In genomic region chr4:118261771-118262473, GRCm38 (mm10) we compare ENCODE assay signal across 10 mouse cellular contexts. TPM values are rescaled to one million over a fixed set of nuclear protein-coding genes. Genes with fewer than 3 reads are reported as not detected.
DNase-seq lines count a peak whose midpoint lies in the region; ATAC-seq and TF ChIP-seq lines count a peak whose summit lies in the region.
"Had no signal": no experiment of that assay in that cellular context is flagged by ENCODE, and none has a peak within 500 bp of the region (broad histone marks: within the 10 kb centered on the region; RNA-seq: fewer than 3 reads in every experiment).

No protein-coding gene starts in this region.

- no peaks in the 10 kb centered on the region for H3K9me3 ChIP-seq in lung, embryonic 14.5 days (ENCODE audit: low read depth, low read length)
- no peaks in the 10 kb centered on the region for H3K9me3 ChIP-seq in forebrain, embryonic 14.5 days (replicated peaks; ENCODE audit: control insufficient read depth, low read length)
- no peaks in the 10 kb centered on the region for H3K9me3 ChIP-seq in midbrain, embryonic 10.5 days (replicated peaks)
- H3K9me3 ChIP-seq: G1E had no signal

- DNase-seq in lung, embryonic 14.5 days: peak; percentile 40
- no peak for DNase-seq in lung, postnatal 25 days (ENCODE audit: low spot score)
- peak; percentile 73 for DNase-seq in forebrain, embryonic 14.5 days (ENCODE audit: low spot score)
- DNase-seq in midbrain, embryonic 10.5 days (ENCODE audit: low spot score): peak; percentile 39
- peak; percentile 43 for DNase-seq in thymus, postnatal 25 days
- DNase-seq in kidney, adult 18-20 months: no peak
- DNase-seq in cerebellum, postnatal 25 days: no peak
- DNase-seq: gastrocnemius, postnatal 36 days had no signal

- H3K4me1 ChIP-seq in lung, embryonic 14.5 days (ENCODE audit: insufficient read depth): peaks cover 9% of the 10 kb centered on the region; the same call in 1 of the 2 replicates
- H3K4me1 ChIP-seq in forebrain, embryonic 14.5 days (ENCODE audit: control insufficient read depth, insufficient read depth, low read length): peaks cover 53% of the 10 kb centered on the region
- peaks cover 73% of the 10 kb centered on the region for H3K4me1 ChIP-seq in midbrain, embryonic 10.5 days

- TF ChIP-seq CTCF in lung, embryonic 14.5 days (IDR thresholded peaks at IDR 0.05; ENCODE audit: low read depth): no peak

- peak overlapping the region; percentile 79 for H3K27ac ChIP-seq in lung, embryonic 14.5 days (ENCODE audit: low read depth)
- H3K27ac ChIP-seq in forebrain, embryonic 14.5 days (ENCODE audit: low read depth, low read length): peak overlapping the region; percentile 78
- peak overlapping the region; percentile 87 for H3K27ac ChIP-seq in midbrain, embryonic 10.5 days (replicated peaks)

- WGBS in lung, embryonic 14.5 days: 45% methylated on average over 13 of the region's 13 CpGs
- 33% methylated on average over 13 of the region's 13 CpGs for WGBS in forebrain, embryonic 14.5 days
- WGBS in midbrain, embryonic 10.5 days: 49% methylated on average over 13 of the region's 13 CpGs

- no peak overlapping the region for H3K9ac ChIP-seq in lung, embryonic 14.5 days
- H3K9ac ChIP-seq in forebrain, embryonic 14.5 days (ENCODE audit: low read length): no peak overlapping the region; the same call in 1 of the 2 replicates

- H3K4me2 ChIP-seq in lung, embryonic 14.5 days: peak overlapping the region; percentile 87
- peak overlapping the region; percentile 73; the same call in 1 of the 2 replicates for H3K4me2 ChIP-seq in forebrain, embryonic 14.5 days (ENCODE audit: low read length)

- ATAC-seq in lung, embryonic 14.5 days (ENCODE audit: insufficient read depth): peak; percentile 37; the same call in 1 of the 2 replicates
- ATAC-seq in forebrain, embryonic 14.5 days: peak; percentile 56
- no peak for ATAC-seq in cerebellum, adult (ENCODE audit: insufficient number of reproducible peaks, low FRiP score, low TSS enrichment)

- peaks cover 42% of the 10 kb centered on the region for H3K36me3 ChIP-seq in lung, embryonic 14.5 days (ENCODE audit: insufficient read depth)
- peaks cover 16% of the 10 kb centered on the region for H3K36me3 ChIP-seq in forebrain, embryonic 14.5 days (ENCODE audit: control insufficient read depth, insufficient read depth, low read length)
- peaks cover 82% of the 10 kb centered on the region for H3K36me3 ChIP-seq in midbrain, embryonic 10.5 days
- H3K36me3 ChIP-seq: G1E had no signal

- no peaks in the 10 kb centered on the region for H3K27me3 ChIP-seq in lung, embryonic 14.5 days (ENCODE audit: insufficient read depth, low read length)
- no peaks in the 10 kb centered on the region for H3K27me3 ChIP-seq in forebrain, embryonic 14.5 days (replicated peaks; ENCODE audit: control insufficient read depth, insufficient read depth, low read length)
- no peaks in the 10 kb centered on the region for H3K27me3 ChIP-seq in midbrain, embryonic 10.5 days (ENCODE audit: low read depth, poor library complexity, severe bottlenecking)

- H3K4me3 ChIP-seq in lung, embryonic 14.5 days (ENCODE audit: low read depth, low read length): no peak overlapping the region
- no peak overlapping the region for H3K4me3 ChIP-seq in forebrain, embryonic 14.5 days (ENCODE audit: low read depth, low read length)
- H3K4me3 ChIP-seq in midbrain, embryonic 10.5 days: peak overlapping the region; percentile 65

RNA-seq across cellular contexts. Expression of gene Ptprf, which starts 29.3 kb away (rescaled TPM):
- 69.7 and 75.7 TPM in 2 replicates for polyA plus RNA-seq in lung, embryonic 14.5 days (2014; fragmentation: Nextera tagmentation; extraction: Ambion mirVana)
- polyA plus RNA-seq in forebrain, embryonic 14.5 days (2014; fragmentation: Nextera tagmentation; extraction: Ambion mirVana): 42.0 and 50.2 TPM in 2 replicates
- 94.4 and 103 TPM in 2 replicates for polyA plus RNA-seq in midbrain, embryonic 10.5 days (2016; fragmentation: Nextera tagmentation; extraction: Ambion mirVana)
- polyA plus RNA-seq: G1E had no signal

Comparison
In these comparisons a context has a peak if more than half of its experiments do, and no peak if none do; other contexts are left out.
1. DNase-seq: peak in lung, embryonic 14.5 days (single experiment), forebrain, embryonic 14.5 days (single experiment), midbrain, embryonic 10.5 days (single experiment) and thymus, postnatal 25 days (single experiment); none in lung, postnatal 25 days (single experiment), kidney, adult 18-20 months (single experiment) and cerebellum, postnatal 25 days (0 of 2).
2. Peak in every context shown above with its lines, with median percentiles within 50 percentile points of each other: H3K27ac ChIP-seq.